In the genomic region with DNA sequence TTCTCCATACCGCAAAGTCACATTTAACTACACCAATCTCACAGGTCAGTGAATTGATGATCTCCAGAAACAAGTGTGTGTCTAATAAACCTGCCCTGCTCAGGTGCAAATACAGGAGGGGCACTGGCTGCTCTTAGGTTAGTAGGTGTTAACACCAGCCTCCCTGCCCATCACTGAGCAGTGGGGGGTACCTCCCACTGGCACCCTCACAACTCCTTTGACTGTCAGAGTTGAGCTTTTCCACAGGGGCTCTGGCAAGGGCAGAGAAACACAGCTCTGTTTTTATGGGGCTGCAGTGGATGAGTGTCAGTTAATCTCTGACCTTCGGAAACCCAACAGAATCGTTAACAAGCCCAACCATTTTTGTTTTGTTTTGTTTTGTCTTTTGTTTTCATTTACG, we compare ENCODE assay signal across 20 mouse cellular contexts. TPM values are rescaled to one million over a fixed set of nuclear protein-coding genes. Genes with fewer than 3 reads are reported as not detected.
A peak's percentile ranks its signal among the peaks of the same experiment; 100 is the strongest.
DNase-seq lines count a peak whose midpoint lies in the region; ATAC-seq lines count a peak whose summit lies in the region.
"Had no signal": no experiment of that assay in that cellular context is flagged by ENCODE, and none has a peak within 500 bp of the region (broad histone marks: within the 10 kb centered on the region; RNA-seq: fewer than 3 reads in every experiment).

No protein-coding gene starts in this region.

- no peak overlapping the region for H3K4me3 ChIP-seq in heart, embryonic 10.5 days
- no peak overlapping the region for H3K4me3 ChIP-seq in midbrain, embryonic 11.5 days (ENCODE audit: low read depth, low read length)
- H3K4me3 ChIP-seq in midbrain, embryonic 13.5 days (replicated peaks) = no peak overlapping the region
- H3K4me3 ChIP-seq: forebrain, embryonic 15.5 days; hindbrain, embryonic 15.5 days had no signal

- H3K9me3 ChIP-seq in heart, embryonic 10.5 days = no peaks in the 10 kb centered on the region
- H3K9me3 ChIP-seq in midbrain, embryonic 11.5 days (ENCODE audit: control insufficient read depth, low read length) = no peaks in the 10 kb centered on the region
- no peaks in the 10 kb centered on the region for H3K9me3 ChIP-seq in midbrain, embryonic 13.5 days
- H3K9me3 ChIP-seq: forebrain, embryonic 15.5 days; hindbrain, embryonic 15.5 days had no signal

- intact Hi-C loops in heart, postnatal 10 days (cut with DNase I) = loop anchor here (10.0 kb wide), 3 partner anchors 684 to 1204 kb away; no protein-coding TSS in a partner anchor

- no peak for ATAC-seq in midbrain, embryonic 11.5 days (ENCODE audit: low FRiP score)
- ATAC-seq in midbrain, embryonic 13.5 days = no peak
- ATAC-seq: CD4-positive, CD25-positive, alpha-beta regulatory T cell, adult 4 months; forebrain, embryonic 15.5 days had no signal

- H3K9ac ChIP-seq in midbrain, embryonic 11.5 days (ENCODE audit: low read length) = no peak overlapping the region
- H3K9ac ChIP-seq in midbrain, embryonic 13.5 days (replicated peaks) = no peak overlapping the region
- H3K9ac ChIP-seq: forebrain, embryonic 15.5 days; hindbrain, embryonic 15.5 days had no signal

- H3K27me3 ChIP-seq in heart, embryonic 10.5 days (ENCODE audit: insufficient read depth, poor library complexity, severe bottlenecking) = peaks cover 98% of the 10 kb centered on the region
- peaks cover 95% of the 10 kb centered on the region for H3K27me3 ChIP-seq in midbrain, embryonic 11.5 days (ENCODE audit: control insufficient read depth, insufficient read depth, low read length)
- H3K27me3 ChIP-seq in midbrain, embryonic 13.5 days = peaks cover 98% of the 10 kb centered on the region

- H3K4me2 ChIP-seq in midbrain, embryonic 11.5 days = no peak overlapping the region
- no peak overlapping the region for H3K4me2 ChIP-seq in midbrain, embryonic 13.5 days (replicated peaks)
- H3K4me2 ChIP-seq: forebrain, embryonic 15.5 days; hindbrain, embryonic 15.5 days had no signal

- no peaks in the 10 kb centered on the region for H3K36me3 ChIP-seq in heart, embryonic 10.5 days
- no peaks in the 10 kb centered on the region for H3K36me3 ChIP-seq in midbrain, embryonic 11.5 days (ENCODE audit: control insufficient read depth, insufficient read depth, low read length)
- H3K36me3 ChIP-seq in midbrain, embryonic 13.5 days = no peaks in the 10 kb centered on the region
- H3K36me3 ChIP-seq: forebrain, embryonic 15.5 days; hindbrain, embryonic 15.5 days had no signal

- peak; percentile 12 to 19 for DNase-seq in cerebellum, postnatal 10 days
- no peak for DNase-seq in cerebellum, postnatal 4 days (ENCODE audit: low spot score in 2 of 2)
- peak; percentile 71 for DNase-seq in heart, embryonic 10.5 days (ENCODE audit: low spot score)
- no peak for DNase-seq in heart, postnatal 10 days
- DNase-seq in midbrain, embryonic 11.5 days (ENCODE audit: low spot score, missing footprints) = peak; percentile 89
- DNase-seq in ES-CJ7 (ENCODE audit: low read depth, low spot score) = peak; percentile 4
- DNase-seq in right cerebral cortex, postnatal 4 days = no peak
- DNase-seq: adrenal gland, postnatal 10 days; B cell, adult 2 months; cerebellum, adult 11 months; cerebellum, adult 8-10 months; cerebellum, postnatal 25 days; gastrocnemius, postnatal 36 days; heart, adult 11 months; heart, postnatal 14 days had no signal

- peaks cover 18% of the 10 kb centered on the region for H3K4me1 ChIP-seq in heart, embryonic 10.5 days
- H3K4me1 ChIP-seq in midbrain, embryonic 11.5 days (ENCODE audit: control insufficient read depth, insufficient read depth, low read length) = peaks cover 10% of the 10 kb centered on the region
- peaks cover 14% of the 10 kb centered on the region for H3K4me1 ChIP-seq in midbrain, embryonic 13.5 days (replicated peaks)

- WGBS in heart, embryonic 10.5 days = 10% methylated on average over 4 of the region's 4 CpGs
- WGBS in midbrain, embryonic 11.5 days = 2% methylated on average over 4 of the region's 4 CpGs
- WGBS in midbrain, embryonic 13.5 days = 3% methylated on average over 4 of the region's 4 CpGs

- no peak overlapping the region for H3K27ac ChIP-seq in heart, embryonic 10.5 days
- H3K27ac ChIP-seq in midbrain, embryonic 11.5 days (ENCODE audit: low read depth, low read length) = no peak overlapping the region
- H3K27ac ChIP-seq in midbrain, embryonic 13.5 days = no peak overlapping the region
- H3K27ac ChIP-seq: forebrain, embryonic 15.5 days; hindbrain, embryonic 15.5 days had no signal

RNA-seq across cellular contexts. Expression of a gene that starts 9.6 kb away (rescaled TPM):
- 35.1 and 60.0 TPM in 2 replicates for polyA plus RNA-seq in heart, embryonic 10.5 days (2016; fragmentation: Nextera tagmentation; extraction: Ambion mirVana)
- 1 to 10 TPM; 1.4 to 1.6 TPM for total RNA-seq in heart, postnatal 10 days (2021)
- 53.7 and 56.3 TPM in 2 replicates for polyA plus RNA-seq in midbrain, embryonic 11.5 days (2014; fragmentation: Nextera tagmentation; extraction: Ambion mirVana)
- polyA plus RNA-seq in midbrain, embryonic 13.5 days (2015; fragmentation: Nextera tagmentation; extraction: Ambion mirVana) = 59.2 and 101 TPM in 2 replicates
- total RNA-seq: MEL had no signal

Comparison
In these comparisons a context has a peak if more than half of its experiments do, and no peak if none do; other contexts are left out.
1. DNase-seq: peak in cerebellum, postnatal 10 days (2 of 2), heart, embryonic 10.5 days (single experiment), midbrain, embryonic 11.5 days (single experiment) and ES-CJ7 (single experiment); none in cerebellum, postnatal 4 days (0 of 2), heart, postnatal 10 days (0 of 2) and right cerebral cortex, postnatal 4 days (single experiment).